8 mouse cellular contexts compared by ENCODE assay signal in the genomic region with DNA sequence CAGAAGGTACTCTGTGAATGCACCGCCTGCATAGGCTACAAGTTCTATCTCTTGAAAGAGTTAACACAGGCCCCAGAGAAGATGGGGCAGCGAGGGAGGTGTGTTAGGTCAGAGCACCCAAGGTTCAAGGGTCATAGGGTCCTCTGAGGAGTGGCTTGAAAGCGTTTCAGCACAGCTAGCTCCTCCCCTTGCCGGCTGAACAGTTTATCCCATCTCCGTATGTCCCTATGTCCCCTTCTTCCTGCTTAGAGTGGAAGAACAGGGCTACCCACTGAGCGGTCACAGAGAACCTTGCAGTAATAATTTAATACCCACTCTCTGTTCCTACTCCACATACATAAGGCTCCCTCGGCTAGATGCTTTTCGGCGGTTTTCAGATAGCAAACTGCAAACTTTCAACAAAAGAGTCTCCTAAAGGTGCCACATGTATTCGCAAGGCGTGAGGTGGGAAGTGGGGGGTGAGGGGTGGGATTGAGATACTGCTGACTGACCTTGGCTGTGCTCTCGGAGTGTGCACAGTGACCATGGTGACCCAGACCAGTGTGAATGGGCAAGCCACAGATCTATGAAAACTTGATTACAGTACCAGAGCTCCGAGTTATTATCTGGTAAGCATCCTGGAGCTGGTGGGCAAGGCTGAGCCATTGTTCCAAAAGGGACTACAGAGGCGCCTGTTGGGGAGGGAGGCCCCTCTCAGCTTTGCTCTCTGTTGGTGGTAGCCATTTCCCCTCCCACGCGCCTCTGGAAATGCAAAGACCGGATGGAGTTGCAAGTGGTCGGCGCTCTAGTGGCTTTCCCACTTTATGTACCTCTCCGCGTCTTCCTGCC. TPM values are rescaled to one million over a fixed set of nuclear protein-coding genes. Genes with fewer than 3 reads are reported as not detected.
A peak's percentile ranks its signal among the peaks of the same experiment; 100 is the strongest.
DNase-seq lines count a peak whose midpoint lies in the region; TF ChIP-seq lines count a peak whose summit lies in the region.

A gene (plus strand): TSS at position 734 of the 828 bp plus-strand sequence.

- peak within 1 kb of the TSS; percentile 76 for H3K4me3 ChIP-seq in heart, adult 2 months
- peak within 1 kb of the TSS; percentile 98 for H3K4me3 ChIP-seq in E14TG2a.4 (replicated peaks; ENCODE audit: low read length)
- H3K4me3 ChIP-seq in limb, embryonic 10.5 days, result peak within 1 kb of the TSS; percentile 94

- no peak for TF ChIP-seq EP300 in heart, adult 2 months (IDR thresholded peaks at IDR 0.05; ENCODE audit: insufficient read depth, low read depth, low read length)

- H3K9me3 ChIP-seq in E14TG2a.4 (ENCODE audit: low read length), result no peaks in the 10 kb centered on the region
- no peaks in the 10 kb centered on the region for H3K9me3 ChIP-seq in limb, embryonic 10.5 days (replicated peaks)

- no peak for TF ChIP-seq POLR2A in heart, adult 2 months (IDR thresholded peaks at IDR 0.05; ENCODE audit: insufficient read depth, low read depth, low read length)

- intact Hi-C loops in heart, adult 2 months (cut with DNase I), result no loop called here
- intact Hi-C loops in heart, postnatal 25 days (cut with DNase I), result loop anchor here (10.0 kb wide), 1 partner anchor 128 kb away; no protein-coding TSS in a partner anchor

- no peak for TF ChIP-seq CTCF in heart, adult 2 months (IDR thresholded peaks at IDR 0.05)
- no peak for TF ChIP-seq CTCF in E14TG2a.4 (conservative IDR thresholded peaks at IDR 0.05; ENCODE audit: low read length)

- peaks cover 3% of the 10 kb centered on the region for H3K4me1 ChIP-seq in heart, adult 2 months (ENCODE audit: control insufficient read depth, insufficient read depth, low read length)
- H3K4me1 ChIP-seq in E14TG2a.4 (replicated peaks; ENCODE audit: low read depth, low read length), result peaks cover 77% of the 10 kb centered on the region
- H3K4me1 ChIP-seq in limb, embryonic 10.5 days, result peaks cover 59% of the 10 kb centered on the region

- 15% methylated on average over 21 of the region's 21 CpGs for WGBS in heart, adult 2 months
- 1% methylated on average over 21 of the region's 21 CpGs for WGBS in limb, embryonic 10.5 days

- no peaks in the 10 kb centered on the region for H3K79me2 ChIP-seq in heart, adult 2 months (replicated peaks; ENCODE audit: control insufficient read depth, insufficient read depth, low read length)

- H3K9ac ChIP-seq in heart, adult 2 months (ENCODE audit: low read depth, low read length), result peak within 1 kb of the TSS; percentile 81

- H3K27me3 ChIP-seq in heart, adult 2 months (ENCODE audit: control insufficient read depth, insufficient read depth, low read length), result no peaks in the 10 kb centered on the region
- H3K27me3 ChIP-seq in E14TG2a.4 (ENCODE audit: insufficient read depth, low read length), result no peaks in the 10 kb centered on the region
- no peaks in the 10 kb centered on the region for H3K27me3 ChIP-seq in limb, embryonic 10.5 days (ENCODE audit: low read depth, poor library complexity, severe bottlenecking)

- H3K36me3 ChIP-seq in heart, adult 2 months (ENCODE audit: control insufficient read depth, insufficient read depth, low read length), result no peaks in the 10 kb centered on the region
- peaks cover 35% of the 10 kb centered on the region for H3K36me3 ChIP-seq in E14TG2a.4 (ENCODE audit: insufficient read depth, low read length)
- peaks cover 35% of the 10 kb centered on the region for H3K36me3 ChIP-seq in limb, embryonic 10.5 days

- peak within 1 kb of the TSS; percentile 53 for H3K27ac ChIP-seq in heart, adult 2 months
- peak within 1 kb of the TSS; percentile 98 for H3K27ac ChIP-seq in limb, embryonic 10.5 days

- no peak for DNase-seq in heart, adult 2 months
- DNase-seq in heart, adult 8-10 months (ENCODE audit: low spot score), result no peak
- peak; percentile 71 for DNase-seq in embryo, embryonic 9.5 days (ENCODE audit: extremely low spot score)
- no peak for DNase-seq in heart, postnatal 25 days (ENCODE audit: low spot score)
- DNase-seq in limb, embryonic 10.5 days (ENCODE audit: low spot score), result no peak
- peak; percentile 61 for DNase-seq in naive thymus-derived CD4-positive, alpha-beta T cell, adult 2 months (ENCODE audit: low read depth)
- DNase-seq in right cerebral cortex, adult 2 months (ENCODE audit: low spot score in 2 of 2), result no peak

RNA-seq across cellular contexts. Expression of the gene that starts here (rescaled TPM):
- 10 to 100 TPM in 1 of 2 experiments, 1 to 10 TPM in 1; 9.2 to 12.2 TPM for total RNA-seq in heart, adult 2 months (2021)
- 21.2 and 31.1 TPM in 2 replicates for polyA plus RNA-seq in heart, adult 2 months (2012; rRNA removed)
- total RNA-seq in heart, adult 8-10 months (2022), result 10 to 100 TPM in 1 of 4 experiments, 1 to 10 TPM in 3; 7.5 to 10.2 (median 9.4) TPM
- total RNA-seq in heart, postnatal 25 days (2021), result 10 to 100 TPM; 12.5 to 13.1 TPM
- polyA plus RNA-seq in limb, embryonic 10.5 days (2016; fragmentation: Nextera tagmentation; extraction: Ambion mirVana), result 324 and 335 TPM in 2 replicates

Comparison
In these comparisons a context has a peak if more than half of its experiments do, and no peak if none do; other contexts are left out.
1. RNA of the gene that starts here (polyA plus RNA-seq): 324 to 335 TPM in limb, embryonic 10.5 days; 21.2 to 31.1 TPM in heart, adult 2 months; every median in the first group is over 10 times any median in the second.
2. DNase-seq: peak in embryo, embryonic 9.5 days (single experiment) and naive thymus-derived CD4-positive, alpha-beta T cell, adult 2 months (single experiment); none in heart, adult 2 months (0 of 2), heart, adult 8-10 months (single experiment), heart, postnatal 25 days (single experiment), limb, embryonic 10.5 days (single experiment) and right cerebral cortex, adult 2 months (0 of 2).
3. Peak in every context shown above with its lines, with median percentiles within 50 percentile points of each other: H3K4me3 ChIP-seq.